Mouse (Mus musculus) myocyte (in vitro differentiated cells): ENCODE data around the gene Srpr. TPM values are rescaled to one million over a fixed set of nuclear protein-coding genes. Genes with fewer than 3 reads are reported as not detected.

Experiments
- H3K27me3 ChIP-seq: one replicate; pipeline ENCODE4 v1.6.1; 2011; ENCODE audit not compliant: control insufficient read depth, insufficient read depth, insufficient read length
- H3K36me3 ChIP-seq: one replicate; pipeline ENCODE4 v1.6.1; 2011; ENCODE audit not compliant: control insufficient read depth, insufficient read depth
- H3K4me2 ChIP-seq: one replicate; pipeline ENCODE4 v1.6.1; 2011; ENCODE audit warnings: low read depth, control low read depth
- H3K4me3 ChIP-seq: one replicate; pipeline ENCODE4 v1.5.1; 2011; ENCODE audit warnings: mild to moderate bottlenecking, control low read depth, moderate library complexity
- H3K79me2 ChIP-seq: one replicate; pipeline ENCODE4 v1.6.1; 2011; ENCODE audit not compliant: control insufficient read depth, insufficient read depth
- H3ac ChIP-seq: one replicate; pipeline ENCODE4 v1.6.1; 2011; ENCODE audit not compliant: control insufficient read depth, insufficient read length
- CEBPB ChIP-seq: IDR thresholded peaks from 2 replicates; pipeline ENCODE4 v1.6.1; 2011; ENCODE audit warnings: mild to moderate bottlenecking, moderate library complexity; ENCODE audit not compliant: poor library complexity, insufficient read depth, severe bottlenecking
- E2F4 ChIP-seq: IDR thresholded peaks from one replicate; pipeline ENCODE4 v1.6.1; 2011; ENCODE audit warnings: mild to moderate bottlenecking, control low read depth, moderate library complexity; ENCODE audit not compliant: insufficient read depth
- MAX ChIP-seq: IDR thresholded peaks from one replicate; pipeline ENCODE4 v1.6.1; 2011; ENCODE audit warnings: low read depth, mild to moderate bottlenecking, control low read depth
- MYOD1 ChIP-seq, 3 experiments: IDR thresholded peaks; one replicate each; pipeline ENCODE4 v1.6.1; 2011; ENCODE audit warnings: control low read depth in 2 of 3, low read depth in 2 of 3, mild to moderate bottlenecking in 2 of 3, moderate library complexity in 1 of 3; ENCODE audit not compliant: insufficient read length in 2 of 3, control insufficient read depth in 1 of 3
- MYOG ChIP-seq, 3 experiments: IDR thresholded peaks; one replicate each; pipeline ENCODE4 v1.6.1; 2011; ENCODE audit warnings: control low read depth in 2 of 3, low read depth in 2 of 3, mild to moderate bottlenecking in 2 of 3; ENCODE audit not compliant: insufficient read length in 2 of 3, control insufficient read depth in 1 of 3, insufficient read depth in 1 of 3
- POLR2A ChIP-seq: IDR thresholded peaks from one replicate; pipeline ENCODE4 v1.6.1; 2011; ENCODE audit warnings: low read depth, mild to moderate bottlenecking, control low read depth, moderate library complexity; ENCODE audit not compliant: insufficient read length
- POLR2AphosphoS2 ChIP-seq: IDR thresholded peaks from one replicate; pipeline ENCODE4 v1.6.1; 2011; ENCODE audit warnings: low read depth, control low read depth; ENCODE audit not compliant: insufficient read length
- REST ChIP-seq: IDR thresholded peaks from one replicate; pipeline ENCODE4 v1.6.1; 2011; ENCODE audit warnings: mild to moderate bottlenecking, control low read depth, moderate library complexity; ENCODE audit not compliant: insufficient read depth, insufficient read length
- SRF ChIP-seq: IDR thresholded peaks from one replicate; pipeline ENCODE4 v1.6.1; 2011; ENCODE audit warnings: low read depth; ENCODE audit not compliant: control insufficient read depth, insufficient read length
- TCF12 ChIP-seq: IDR thresholded peaks from one replicate; pipeline ENCODE4 v1.6.1; 2011; ENCODE audit warnings: mild to moderate bottlenecking, control low read depth; ENCODE audit not compliant: poor library complexity, insufficient read depth, severe bottlenecking
- TCF3 ChIP-seq: IDR thresholded peaks from one replicate; pipeline ENCODE4 v1.6.1; 2011; ENCODE audit warnings: low read depth, control low read depth; ENCODE audit not compliant: insufficient read length
- USF1 ChIP-seq: IDR thresholded peaks from one replicate; pipeline ENCODE4 v1.6.1; 2011; ENCODE audit warnings: low read depth, mild to moderate bottlenecking, control low read depth, moderate library complexity
- polyA plus RNA-seq: library from polyadenylated mRNA; unstranded; fragments of >200 nt; fragmentation: generic; extraction: Trizol; gene quantifications from one replicate; pipeline ENCODE4 v1.2.1, GENCODE M21; 2012; ENCODE audit warnings: missing spikeins

The Srpr gene
- polyA plus RNA-seq, 1 experiment = 103 TPM

- no peak overlapping the region for H3ac ChIP-seq
- no peak overlapping the region for H3K4me2 ChIP-seq
- no peak overlapping the region for H3K4me3 ChIP-seq
- H3K27me3 ChIP-seq = no peaks in the 10 kb centered on the region
- no peak for TF ChIP-seq REST
- TF ChIP-seq TCF3 = no peak
- TF ChIP-seq SRF = no peak
- TF ChIP-seq USF1 = no peak
- TF ChIP-seq CEBPB = no peak
- no peak for TF ChIP-seq MYOD1 (IDR thresholded peaks at IDR 0.05; ENCODE audit: control insufficient read depth in 1 of 3, insufficient read length in 2 of 3, low read depth in 2 of 3)
- TF ChIP-seq POLR2A = no peak
- TF ChIP-seq POLR2AphosphoS2 = no peak
- no peak for TF ChIP-seq MAX
- no peak for TF ChIP-seq MYOG (IDR thresholded peaks at IDR 0.05; ENCODE audit: control insufficient read depth in 1 of 3, insufficient read depth in 1 of 3, insufficient read length in 2 of 3, low read depth in 2 of 3)
- no peak for TF ChIP-seq E2F4
- TF ChIP-seq TCF12 = no peak
- no peaks in the 10 kb centered on the region for H3K79me2 ChIP-seq
- no peaks in the 10 kb centered on the region for H3K36me3 ChIP-seq
Measured at GRCm38 (mm10) chr9:35286351-35286750, 86.4 kb downstream of the Srpr start.

- H3K4me2 ChIP-seq = no peak overlapping the region
- no peaks in the 10 kb centered on the region for H3K36me3 ChIP-seq
- TF ChIP-seq MYOG (IDR thresholded peaks at IDR 0.05; ENCODE audit: control insufficient read depth in 1 of 3, insufficient read depth in 1 of 3, insufficient read length in 2 of 3, low read depth in 2 of 3) (no peak), POLR2AphosphoS2 (no peak), E2F4 (no peak), SRF (no peak), USF1 (no peak), POLR2A (no peak), TCF3 (no peak), TCF12 (no peak), MAX (no peak), REST (no peak), CEBPB (no peak), MYOD1 (IDR thresholded peaks at IDR 0.05; ENCODE audit: control insufficient read depth in 1 of 3, insufficient read length in 2 of 3, low read depth in 2 of 3) (no peak)
- H3K27me3 ChIP-seq = no peaks in the 10 kb centered on the region
- H3ac ChIP-seq = no peak overlapping the region
- H3K79me2 ChIP-seq = no peaks in the 10 kb centered on the region
- no peak overlapping the region for H3K4me3 ChIP-seq
Measured at GRCm38 (mm10) chr9:35289992-35290391, 90.0 kb downstream of the Srpr start.

GRCm38 (mm10) chr9:35290417-35290816, 90.4 kb downstream of the Srpr start:
- H3K79me2 ChIP-seq = no peaks in the 10 kb centered on the region
- TF ChIP-seq MAX (no peak), REST (no peak), MYOD1 (IDR thresholded peaks at IDR 0.05; ENCODE audit: control insufficient read depth in 1 of 3, insufficient read length in 2 of 3, low read depth in 2 of 3) (no peak), E2F4 (no peak), POLR2AphosphoS2 (no peak), TCF3 (no peak), POLR2A (no peak), CEBPB (no peak), SRF (no peak), MYOG (IDR thresholded peaks at IDR 0.05; ENCODE audit: control insufficient read depth in 1 of 3, insufficient read depth in 1 of 3, insufficient read length in 2 of 3, low read depth in 2 of 3) (no peak), TCF12 (no peak), USF1 (no peak)
- no peak overlapping the region for H3ac ChIP-seq
- no peak overlapping the region for H3K4me2 ChIP-seq
- no peaks in the 10 kb centered on the region for H3K27me3 ChIP-seq
- H3K36me3 ChIP-seq = no peaks in the 10 kb centered on the region
- H3K4me3 ChIP-seq = no peak overlapping the region

GRCm38 (mm10) chr9:35290916-35291315, 90.9 kb downstream of the Srpr start:
- Histone ChIP-seq H3K36me3 (no peaks in the 10 kb centered on the region), H3ac (no peak overlapping the region), H3K4me2 (no peak overlapping the region), H3K4me3 (no peak overlapping the region), H3K79me2 (no peaks in the 10 kb centered on the region), H3K27me3 (no peaks in the 10 kb centered on the region)
- no peak for TF ChIP-seq E2F4
- no peak for TF ChIP-seq MAX
- no peak for TF ChIP-seq MYOG (IDR thresholded peaks at IDR 0.05; ENCODE audit: control insufficient read depth in 1 of 3, insufficient read depth in 1 of 3, insufficient read length in 2 of 3, low read depth in 2 of 3)
- no peak for TF ChIP-seq TCF3
- no peak for TF ChIP-seq USF1
- TF ChIP-seq SRF = no peak
- TF ChIP-seq MYOD1 (IDR thresholded peaks at IDR 0.05; ENCODE audit: control insufficient read depth in 1 of 3, insufficient read length in 2 of 3, low read depth in 2 of 3) = no peak
- no peak for TF ChIP-seq TCF12
- no peak for TF ChIP-seq POLR2A
- no peak for TF ChIP-seq POLR2AphosphoS2
- no peak for TF ChIP-seq CEBPB
- no peak for TF ChIP-seq REST

- Histone ChIP-seq H3K79me2 (no peaks in the 10 kb centered on the region), H3K27me3 (no peaks in the 10 kb centered on the region), H3K4me3 (no peak overlapping the region), H3K4me2 (no peak overlapping the region), H3ac (no peak overlapping the region), H3K36me3 (no peaks in the 10 kb centered on the region)
- TF ChIP-seq MYOD1 (IDR thresholded peaks at IDR 0.05; ENCODE audit: control insufficient read depth in 1 of 3, insufficient read length in 2 of 3, low read depth in 2 of 3) (no peak), MYOG (IDR thresholded peaks at IDR 0.05; ENCODE audit: control insufficient read depth in 1 of 3, insufficient read depth in 1 of 3, insufficient read length in 2 of 3, low read depth in 2 of 3) (no peak), MAX (no peak), CEBPB (no peak), REST (no peak), POLR2AphosphoS2 (no peak), TCF3 (no peak), SRF (no peak), POLR2A (no peak), TCF12 (no peak), E2F4 (no peak), USF1 (no peak)
Measured at GRCm38 (mm10) chr9:35293465-35293864, 93.5 kb downstream of the Srpr start.
